In genomic region chr15:95313286-95313685, GRCm38 (mm10) we compare ENCODE assay signal across 12 mouse cellular contexts.
DNase-seq lines count a peak whose midpoint lies in the region; ATAC-seq and TF ChIP-seq lines count a peak whose summit lies in the region.
"Had no signal": no experiment of that assay in that cellular context is flagged by ENCODE, and none has a peak within 500 bp of the region (broad histone marks: within the 10 kb centered on the region; RNA-seq: fewer than 3 reads in every experiment).

No protein-coding gene starts in this region.

- no peaks in the 10 kb centered on the region for H3K36me3 ChIP-seq in forebrain, embryonic 13.5 days (ENCODE audit: poor library complexity, severe bottlenecking)
- no peaks in the 10 kb centered on the region for H3K36me3 ChIP-seq in forebrain, embryonic 10.5 days (replicated peaks)
- no peaks in the 10 kb centered on the region for H3K36me3 ChIP-seq in midbrain, postnatal 0 days (ENCODE audit: insufficient read depth, low read length)
- H3K36me3 ChIP-seq in midbrain, embryonic 16.5 days (ENCODE audit: control insufficient read depth, insufficient read depth, low read length): no peaks in the 10 kb centered on the region
- no peaks in the 10 kb centered on the region for H3K36me3 ChIP-seq in hindbrain, embryonic 15.5 days
- H3K36me3 ChIP-seq in embryonic facial prominence, embryonic 10.5 days (replicated peaks): no peaks in the 10 kb centered on the region
- H3K36me3 ChIP-seq in heart, embryonic 10.5 days: no peaks in the 10 kb centered on the region
- H3K36me3 ChIP-seq: limb, embryonic 10.5 days had no signal

- H3K4me2 ChIP-seq in forebrain, embryonic 13.5 days: no peak overlapping the region
- no peak overlapping the region for H3K4me2 ChIP-seq in midbrain, postnatal 0 days (ENCODE audit: low read depth, low read length, poor library complexity, severe bottlenecking)
- H3K4me2 ChIP-seq in midbrain, embryonic 16.5 days (ENCODE audit: low read length): no peak overlapping the region
- H3K4me2 ChIP-seq in hindbrain, embryonic 15.5 days: no peak overlapping the region

- H3K9ac ChIP-seq in forebrain, embryonic 13.5 days: no peak overlapping the region
- no peak overlapping the region for H3K9ac ChIP-seq in midbrain, postnatal 0 days (replicated peaks; ENCODE audit: low read length, poor library complexity, severe bottlenecking)
- H3K9ac ChIP-seq in midbrain, embryonic 16.5 days (ENCODE audit: low read depth, low read length): no peak overlapping the region
- no peak overlapping the region for H3K9ac ChIP-seq in hindbrain, embryonic 15.5 days
- H3K9ac ChIP-seq: liver, embryonic 14.5 days had no signal

- no peak for TF ChIP-seq CTCF in midbrain, postnatal 0 days (IDR thresholded peaks at IDR 0.05)

- DNase-seq in forebrain, embryonic 10.5 days (ENCODE audit: extremely low spot score, low spot score): no peak
- peak; percentile 50 for DNase-seq in midbrain, postnatal 0 days (ENCODE audit: low spot score)
- peak; percentile 70 for DNase-seq in cerebellum, adult 9-11 months
- DNase-seq in embryonic facial prominence, embryonic 10.5 days (ENCODE audit: low spot score): no peak
- DNase-seq in heart, embryonic 10.5 days (ENCODE audit: low spot score): no peak
- DNase-seq: kidney, postnatal 14 days; lung, postnatal 36 days had no signal

- 43% methylated on average over 5 of the region's 5 CpGs for WGBS in forebrain, embryonic 13.5 days
- WGBS in forebrain, embryonic 10.5 days: 82% methylated on average over 5 of the region's 5 CpGs
- 53% methylated on average over 5 of the region's 5 CpGs for WGBS in midbrain, postnatal 0 days
- 42% methylated on average over 5 of the region's 5 CpGs for WGBS in midbrain, embryonic 16.5 days
- WGBS in hindbrain, embryonic 15.5 days: 32% methylated on average over 5 of the region's 5 CpGs
- 78% methylated on average over 5 of the region's 5 CpGs for WGBS in embryonic facial prominence, embryonic 10.5 days
- 76% methylated on average over 5 of the region's 5 CpGs for WGBS in heart, embryonic 10.5 days

- H3K27ac ChIP-seq in forebrain, embryonic 13.5 days: no peak overlapping the region
- H3K27ac ChIP-seq in forebrain, embryonic 10.5 days: no peak overlapping the region
- no peak overlapping the region for H3K27ac ChIP-seq in midbrain, postnatal 0 days (ENCODE audit: low read depth, low read length)
- H3K27ac ChIP-seq in midbrain, embryonic 16.5 days (ENCODE audit: low read length): no peak overlapping the region
- peak overlapping the region; percentile 48; the same call in 1 of the 2 replicates for H3K27ac ChIP-seq in hindbrain, embryonic 15.5 days (replicated peaks)
- no peak overlapping the region for H3K27ac ChIP-seq in embryonic facial prominence, embryonic 10.5 days (replicated peaks)
- no peak overlapping the region for H3K27ac ChIP-seq in heart, embryonic 10.5 days
- H3K27ac ChIP-seq: limb, embryonic 10.5 days; liver, embryonic 14.5 days had no signal

- peak; percentile 88 for ATAC-seq in forebrain, embryonic 13.5 days
- ATAC-seq in midbrain, postnatal 0 days (ENCODE audit: low FRiP score): no peak
- no peak for ATAC-seq in midbrain, embryonic 16.5 days
- no peak for ATAC-seq in hindbrain, embryonic 15.5 days (ENCODE audit: low FRiP score, low read depth)

- no peaks in the 10 kb centered on the region for H3K9me3 ChIP-seq in forebrain, embryonic 13.5 days (replicated peaks)
- H3K9me3 ChIP-seq in forebrain, embryonic 10.5 days: no peaks in the 10 kb centered on the region
- H3K9me3 ChIP-seq in midbrain, postnatal 0 days (ENCODE audit: low read length): no peaks in the 10 kb centered on the region
- no peaks in the 10 kb centered on the region for H3K9me3 ChIP-seq in midbrain, embryonic 16.5 days (replicated peaks; ENCODE audit: control insufficient read depth, low read length, poor library complexity, severe bottlenecking)
- H3K9me3 ChIP-seq in hindbrain, embryonic 15.5 days: no peaks in the 10 kb centered on the region
- H3K9me3 ChIP-seq in embryonic facial prominence, embryonic 10.5 days: no peaks in the 10 kb centered on the region
- no peaks in the 10 kb centered on the region for H3K9me3 ChIP-seq in heart, embryonic 10.5 days
- H3K9me3 ChIP-seq: limb, embryonic 10.5 days had no signal

- H3K27me3 ChIP-seq in forebrain, embryonic 13.5 days: no peaks in the 10 kb centered on the region
- H3K27me3 ChIP-seq in forebrain, embryonic 10.5 days (ENCODE audit: poor library complexity, severe bottlenecking): no peaks in the 10 kb centered on the region
- H3K27me3 ChIP-seq in midbrain, postnatal 0 days (ENCODE audit: insufficient read depth, low read length): no peaks in the 10 kb centered on the region
- H3K27me3 ChIP-seq in midbrain, embryonic 16.5 days (ENCODE audit: control insufficient read depth, insufficient read depth, low read depth, low read length): no peaks in the 10 kb centered on the region
- no peaks in the 10 kb centered on the region for H3K27me3 ChIP-seq in hindbrain, embryonic 15.5 days
- no peaks in the 10 kb centered on the region for H3K27me3 ChIP-seq in embryonic facial prominence, embryonic 10.5 days (replicated peaks; ENCODE audit: low read depth, poor library complexity, severe bottlenecking)
- H3K27me3 ChIP-seq in heart, embryonic 10.5 days (ENCODE audit: insufficient read depth, poor library complexity, severe bottlenecking): no peaks in the 10 kb centered on the region

- H3K4me1 ChIP-seq in forebrain, embryonic 13.5 days: peaks cover 27% of the 10 kb centered on the region
- H3K4me1 ChIP-seq in forebrain, embryonic 10.5 days: peaks cover 11% of the 10 kb centered on the region; the same call in 1 of the 2 replicates
- no peaks in the 10 kb centered on the region for H3K4me1 ChIP-seq in midbrain, postnatal 0 days (ENCODE audit: insufficient read depth, low read length)
- peaks cover 18% of the 10 kb centered on the region for H3K4me1 ChIP-seq in midbrain, embryonic 16.5 days (ENCODE audit: control insufficient read depth, insufficient read depth, low read length)
- H3K4me1 ChIP-seq in hindbrain, embryonic 15.5 days (replicated peaks): peaks cover 23% of the 10 kb centered on the region
- H3K4me1 ChIP-seq in embryonic facial prominence, embryonic 10.5 days: peaks cover 13% of the 10 kb centered on the region
- H3K4me1 ChIP-seq in heart, embryonic 10.5 days: no peaks in the 10 kb centered on the region

- H3K4me3 ChIP-seq in forebrain, embryonic 13.5 days: no peak overlapping the region
- no peak overlapping the region for H3K4me3 ChIP-seq in forebrain, embryonic 10.5 days
- no peak overlapping the region for H3K4me3 ChIP-seq in midbrain, postnatal 0 days (ENCODE audit: low read depth, low read length)
- H3K4me3 ChIP-seq in midbrain, embryonic 16.5 days (ENCODE audit: low read depth, low read length): no peak overlapping the region
- no peak overlapping the region for H3K4me3 ChIP-seq in hindbrain, embryonic 15.5 days
- H3K4me3 ChIP-seq in embryonic facial prominence, embryonic 10.5 days: no peak overlapping the region
- H3K4me3 ChIP-seq in heart, embryonic 10.5 days: no peak overlapping the region
- H3K4me3 ChIP-seq: limb, embryonic 10.5 days had no signal

Comparison
In these comparisons a context has a peak if more than half of its experiments do, and no peak if none do; other contexts are left out.
1. DNase-seq: peak in midbrain, postnatal 0 days (single experiment) and cerebellum, adult 9-11 months (single experiment); none in forebrain, embryonic 10.5 days (single experiment), embryonic facial prominence, embryonic 10.5 days (single experiment) and heart, embryonic 10.5 days (single experiment).